Mouse (Mus musculus): ENCODE measurements around the gene Nav2. TPM values are rescaled to one million over a fixed set of nuclear protein-coding genes. Genes with fewer than 3 reads are reported as not detected.

The Nav2 gene
- polyA plus RNA-seq, 1 experiment: 21.9 TPM

- H3K27me3 ChIP-seq (ENCODE audit: control insufficient read depth, insufficient read depth, insufficient read length): no peaks in the 10 kb centered on the region
- no peak overlapping the region for H3ac ChIP-seq (ENCODE audit: control insufficient read depth, insufficient read length)
- no peak overlapping the region for H3K4me3 ChIP-seq
- no peak overlapping the region for H3K4me2 ChIP-seq (ENCODE audit: low read depth)
- TF ChIP-seq SRF (IDR thresholded peaks at IDR 0.05; ENCODE audit: control insufficient read depth, insufficient read length, low read depth): no peak
- TF ChIP-seq REST (IDR thresholded peaks at IDR 0.05; ENCODE audit: insufficient read depth, insufficient read length): no peak
- TF ChIP-seq POLR2A (IDR thresholded peaks at IDR 0.05; ENCODE audit: insufficient read length, low read depth): no peak
- no peak for TF ChIP-seq TCF3 (IDR thresholded peaks at IDR 0.05; ENCODE audit: insufficient read length, low read depth)
- TF ChIP-seq E2F4 (IDR thresholded peaks at IDR 0.05; ENCODE audit: insufficient read depth): no peak
- no peak for TF ChIP-seq POLR2AphosphoS2 (IDR thresholded peaks at IDR 0.05; ENCODE audit: insufficient read length, low read depth)
- no peak for TF ChIP-seq CEBPB (IDR thresholded peaks at IDR 0.05; ENCODE audit: insufficient read depth, poor library complexity, severe bottlenecking)
- TF ChIP-seq TCF12 (IDR thresholded peaks at IDR 0.05; ENCODE audit: insufficient read depth, poor library complexity, severe bottlenecking): no peak
- TF ChIP-seq MYOD1 (IDR thresholded peaks at IDR 0.05; ENCODE audit: control insufficient read depth in 1 of 3, insufficient read length in 2 of 3, low read depth in 2 of 3): no peak
- no peak for TF ChIP-seq MYOG (IDR thresholded peaks at IDR 0.05; ENCODE audit: control insufficient read depth in 1 of 3, insufficient read depth in 1 of 3, insufficient read length in 2 of 3, low read depth in 2 of 3)
- TF ChIP-seq USF1 (IDR thresholded peaks at IDR 0.05; ENCODE audit: low read depth): no peak
- TF ChIP-seq MAX (IDR thresholded peaks at IDR 0.05; ENCODE audit: low read depth): no peak
- H3K36me3 ChIP-seq (ENCODE audit: control insufficient read depth, insufficient read depth): no peaks in the 10 kb centered on the region
- H3K79me2 ChIP-seq (ENCODE audit: control insufficient read depth, insufficient read depth): no peaks in the 10 kb centered on the region
Observed at GRCm38 (mm10) chr7:49499598-49499997, 591.1 kb downstream of the Nav2 start.

GRCm38 (mm10) chr7:49500916-49501315 lies 592.4 kb downstream of the Nav2 start:
- Histone ChIP-seq H3K4me2 (ENCODE audit: low read depth) (no peak overlapping the region), H3K27me3 (ENCODE audit: control insufficient read depth, insufficient read depth, insufficient read length) (no peaks in the 10 kb centered on the region), H3K79me2 (ENCODE audit: control insufficient read depth, insufficient read depth) (no peaks in the 10 kb centered on the region), H3K36me3 (ENCODE audit: control insufficient read depth, insufficient read depth) (no peaks in the 10 kb centered on the region), H3K4me3 (no peak overlapping the region), H3ac (ENCODE audit: control insufficient read depth, insufficient read length) (no peak overlapping the region)
- TF ChIP-seq REST (IDR thresholded peaks at IDR 0.05; ENCODE audit: insufficient read depth, insufficient read length): no peak
- TF ChIP-seq TCF12 (IDR thresholded peaks at IDR 0.05; ENCODE audit: insufficient read depth, poor library complexity, severe bottlenecking): no peak
- no peak for TF ChIP-seq MAX (IDR thresholded peaks at IDR 0.05; ENCODE audit: low read depth)
- TF ChIP-seq MYOG (IDR thresholded peaks at IDR 0.05; ENCODE audit: control insufficient read depth in 1 of 3, insufficient read depth in 1 of 3, insufficient read length in 2 of 3, low read depth in 2 of 3): no peak
- no peak for TF ChIP-seq POLR2AphosphoS2 (IDR thresholded peaks at IDR 0.05; ENCODE audit: insufficient read length, low read depth)
- TF ChIP-seq MYOD1 (IDR thresholded peaks at IDR 0.05; ENCODE audit: control insufficient read depth in 1 of 3, insufficient read length in 2 of 3, low read depth in 2 of 3): no peak
- no peak for TF ChIP-seq TCF3 (IDR thresholded peaks at IDR 0.05; ENCODE audit: insufficient read length, low read depth)
- no peak for TF ChIP-seq SRF (IDR thresholded peaks at IDR 0.05; ENCODE audit: control insufficient read depth, insufficient read length, low read depth)
- no peak for TF ChIP-seq E2F4 (IDR thresholded peaks at IDR 0.05; ENCODE audit: insufficient read depth)
- no peak for TF ChIP-seq USF1 (IDR thresholded peaks at IDR 0.05; ENCODE audit: low read depth)

- no peaks in the 10 kb centered on the region for H3K36me3 ChIP-seq (ENCODE audit: control insufficient read depth, insufficient read depth)
- H3K27me3 ChIP-seq (ENCODE audit: control insufficient read depth, insufficient read depth, insufficient read length): no peaks in the 10 kb centered on the region
- H3ac ChIP-seq (ENCODE audit: control insufficient read depth, insufficient read length): no peak overlapping the region
- TF ChIP-seq E2F4 (IDR thresholded peaks at IDR 0.05; ENCODE audit: insufficient read depth) (no peak), MYOG (IDR thresholded peaks at IDR 0.05; ENCODE audit: control insufficient read depth in 1 of 3, insufficient read depth in 1 of 3, insufficient read length in 2 of 3, low read depth in 2 of 3) (no peak), CEBPB (IDR thresholded peaks at IDR 0.05; ENCODE audit: insufficient read depth, poor library complexity, severe bottlenecking) (no peak), USF1 (IDR thresholded peaks at IDR 0.05; ENCODE audit: low read depth) (no peak), SRF (IDR thresholded peaks at IDR 0.05; ENCODE audit: control insufficient read depth, insufficient read length, low read depth) (no peak), TCF3 (IDR thresholded peaks at IDR 0.05; ENCODE audit: insufficient read length, low read depth) (no peak), POLR2A (IDR thresholded peaks at IDR 0.05; ENCODE audit: insufficient read length, low read depth) (no peak), MAX (IDR thresholded peaks at IDR 0.05; ENCODE audit: low read depth) (no peak), MYOD1 (IDR thresholded peaks at IDR 0.05; ENCODE audit: control insufficient read depth in 1 of 3, insufficient read length in 2 of 3, low read depth in 2 of 3) (no peak), REST (IDR thresholded peaks at IDR 0.05; ENCODE audit: insufficient read depth, insufficient read length) (no peak), POLR2AphosphoS2 (IDR thresholded peaks at IDR 0.05; ENCODE audit: insufficient read length, low read depth) (no peak), TCF12 (IDR thresholded peaks at IDR 0.05; ENCODE audit: insufficient read depth, poor library complexity, severe bottlenecking) (no peak)
- H3K4me3 ChIP-seq: no peak overlapping the region
- H3K4me2 ChIP-seq (ENCODE audit: low read depth): no peak overlapping the region
- no peaks in the 10 kb centered on the region for H3K79me2 ChIP-seq (ENCODE audit: control insufficient read depth, insufficient read depth)
Observed at GRCm38 (mm10) chr7:49503419-49503818, 594.9 kb downstream of the Nav2 start.

GRCm38 (mm10) chr7:49503881-49504280 lies 595.4 kb downstream of the Nav2 start:
- TF ChIP-seq TCF3 (IDR thresholded peaks at IDR 0.05; ENCODE audit: insufficient read length, low read depth) (no peak), USF1 (IDR thresholded peaks at IDR 0.05; ENCODE audit: low read depth) (no peak), POLR2AphosphoS2 (IDR thresholded peaks at IDR 0.05; ENCODE audit: insufficient read length, low read depth) (no peak), E2F4 (IDR thresholded peaks at IDR 0.05; ENCODE audit: insufficient read depth) (no peak), SRF (IDR thresholded peaks at IDR 0.05; ENCODE audit: control insufficient read depth, insufficient read length, low read depth) (no peak), MYOG (IDR thresholded peaks at IDR 0.05; ENCODE audit: control insufficient read depth in 1 of 3, insufficient read depth in 1 of 3, insufficient read length in 2 of 3, low read depth in 2 of 3) (no peak), MAX (IDR thresholded peaks at IDR 0.05; ENCODE audit: low read depth) (no peak), MYOD1 (IDR thresholded peaks at IDR 0.05; ENCODE audit: control insufficient read depth in 1 of 3, insufficient read length in 2 of 3, low read depth in 2 of 3) (no peak)
- Histone ChIP-seq H3K4me2 (ENCODE audit: low read depth) (no peak overlapping the region), H3K79me2 (ENCODE audit: control insufficient read depth, insufficient read depth) (no peaks in the 10 kb centered on the region), H3K4me3 (no peak overlapping the region), H3K36me3 (ENCODE audit: control insufficient read depth, insufficient read depth) (no peaks in the 10 kb centered on the region), H3ac (ENCODE audit: control insufficient read depth, insufficient read length) (no peak overlapping the region), H3K27me3 (ENCODE audit: control insufficient read depth, insufficient read depth, insufficient read length) (no peaks in the 10 kb centered on the region)
